Mouse (Mus musculus): ENCODE measurements at regions not wholly inside any gene's neighbourhood (a gene's known extent, or its start where the extent isn't known, plus 50 kb on each side); places are given as distances from the start of the nearest gene placed in this dataset.

GRCm38 (mm10) chr13:6272932-6273331 is 275.0 kb upstream of the Pitrm1 start:
- TF ChIP-seq CTCF (IDR thresholded peaks at IDR 0.05; ENCODE audit: low read depth) (peak; percentile 35; the same call in 1 of the 2 replicates), EP300 (optimal IDR thresholded peaks at IDR 0.05) (no peak)
